Mouse (Mus musculus) lung, postnatal 4 days (tissue): ENCODE results near the gene Bloc1s2.

Source experiments
- DNase-seq, 2 experiments: peaks; one replicate each; pipeline ENCODE4 v3.0.0; 2021

Gene Bloc1s2

GRCm38 (mm10) chr19:44145702-44146567 lies at the start of gene Bloc1s2:
Bloc1s2 (minus strand) TSS chr19:44146446.
- DNase-seq: peak; percentile 93

- peak; percentile 63 to 75 for DNase-seq
Observed at GRCm38 (mm10) chr19:44195138-44195537, 48.9 kb upstream of the Bloc1s2 start.

- peak; percentile 61 to 77 for DNase-seq
Observed at GRCm38 (mm10) chr19:44193906-44194305, 47.7 kb upstream of the Bloc1s2 start.

- no peak for DNase-seq
Observed at GRCm38 (mm10) chr19:44192342-44192741, 46.1 kb upstream of the Bloc1s2 start, which contains the start of gene Pkd2l1. Pkd2l1 (minus strand) TSS chr19:44192442.

GRCm38 (mm10) chr19:44189056-44189455 lies 42.8 kb upstream of the Bloc1s2 start:
- no peak for DNase-seq

- no peak for DNase-seq
Observed at GRCm38 (mm10) chr19:44183968-44184367, 37.7 kb upstream of the Bloc1s2 start.

GRCm38 (mm10) chr19:44180502-44180901 lies 34.3 kb upstream of the Bloc1s2 start:
- DNase-seq: no peak

GRCm38 (mm10) chr19:44176741-44177140 lies 30.5 kb upstream of the Bloc1s2 start:
- no peak for DNase-seq

GRCm38 (mm10) chr19:44174835-44175234 lies 28.6 kb upstream of the Bloc1s2 start:
- DNase-seq: no peak

- no peak for DNase-seq
Observed at GRCm38 (mm10) chr19:44161515-44161914, 15.3 kb upstream of the Bloc1s2 start.

GRCm38 (mm10) chr19:44159386-44159785 lies 13.1 kb upstream of the Bloc1s2 start:
- no peak for DNase-seq

- no peak for DNase-seq
Observed at GRCm38 (mm10) chr19:44157005-44157404, 10.8 kb upstream of the Bloc1s2 start.

- no peak for DNase-seq
Observed at GRCm38 (mm10) chr19:44153781-44154180, 7.5 kb upstream of the Bloc1s2 start.

GRCm38 (mm10) chr19:44148991-44149390 lies 2.7 kb upstream of the Bloc1s2 start:
- DNase-seq: no peak

- DNase-seq: no peak
Observed at GRCm38 (mm10) chr19:44148345-44148744, 2.1 kb upstream of the Bloc1s2 start.

GRCm38 (mm10) chr19:44146951-44147350 lies 705 bp upstream of the Bloc1s2 start:
- no peak for DNase-seq

GRCm38 (mm10) chr19:44146568-44146879 lies 278 bp upstream of the Bloc1s2 start:
- DNase-seq: no peak

- DNase-seq: peak in 1 of 2 experiments; percentile 20
Observed at GRCm38 (mm10) chr19:44144366-44144765, 1.9 kb downstream of the Bloc1s2 start.

GRCm38 (mm10) chr19:44135960-44136485 lies 10.2 kb downstream of the Bloc1s2 start:
- DNase-seq: no peak

- peak; percentile 88 to 90 for DNase-seq
Observed at GRCm38 (mm10) chr19:44135072-44135959, 10.9 kb downstream of the Bloc1s2 start, which contains the start of gene Cwf19l1. Cwf19l1 (minus strand) TSS chr19:44135876.

- no peak for DNase-seq
Observed at GRCm38 (mm10) chr19:44132917-44133316, 13.3 kb downstream of the Bloc1s2 start.

GRCm38 (mm10) chr19:44128560-44128959 lies 17.7 kb downstream of the Bloc1s2 start:
- no peak for DNase-seq
